Mouse (Mus musculus) bone marrow, adult 2 months (tissue): Measurements from ENCODE around the gene Sh3bgrl2.

Source experiments
- CTCF ChIP-seq: fragments of 200-500 bp; IDR thresholded peaks from 2 replicates; pipeline ENCODE4 v1.5.1; 2011; ENCODE audit warnings: low read length, control low read depth; ENCODE audit not compliant: control insufficient read depth, insufficient read depth
- POLR2A ChIP-seq: fragments of 200-500 bp; IDR thresholded peaks from 2 replicates; pipeline ENCODE4 v1.6.1; 2011; ENCODE audit warnings: low read depth, mild to moderate bottlenecking, control low read depth, low read length, borderline replicate concordance; ENCODE audit not compliant: control insufficient read depth

DNA sequence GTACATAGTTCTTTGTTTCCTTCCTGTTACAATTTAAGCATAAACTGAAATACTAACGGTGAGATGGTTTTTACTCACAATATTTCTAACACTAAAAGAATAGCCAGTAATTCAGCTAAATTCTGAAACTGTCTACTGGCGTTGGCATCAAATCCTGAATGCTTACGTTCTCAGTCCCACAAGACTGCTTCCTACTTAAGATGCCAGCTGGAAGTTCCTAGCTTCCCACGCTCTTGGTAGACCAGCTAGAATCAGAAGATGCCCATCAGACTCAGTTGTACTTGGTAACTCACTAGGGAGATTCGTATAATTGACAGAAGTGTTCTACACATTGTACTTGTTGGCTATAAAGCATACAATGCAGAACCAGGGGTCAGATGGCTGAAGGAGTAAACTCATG, 98.6 kb downstream of the Sh3bgrl2 start:
- TF ChIP-seq POLR2A (no peak), CTCF (no peak)
